9 mouse cellular contexts compared by ENCODE assay signal in the genomic region with DNA sequence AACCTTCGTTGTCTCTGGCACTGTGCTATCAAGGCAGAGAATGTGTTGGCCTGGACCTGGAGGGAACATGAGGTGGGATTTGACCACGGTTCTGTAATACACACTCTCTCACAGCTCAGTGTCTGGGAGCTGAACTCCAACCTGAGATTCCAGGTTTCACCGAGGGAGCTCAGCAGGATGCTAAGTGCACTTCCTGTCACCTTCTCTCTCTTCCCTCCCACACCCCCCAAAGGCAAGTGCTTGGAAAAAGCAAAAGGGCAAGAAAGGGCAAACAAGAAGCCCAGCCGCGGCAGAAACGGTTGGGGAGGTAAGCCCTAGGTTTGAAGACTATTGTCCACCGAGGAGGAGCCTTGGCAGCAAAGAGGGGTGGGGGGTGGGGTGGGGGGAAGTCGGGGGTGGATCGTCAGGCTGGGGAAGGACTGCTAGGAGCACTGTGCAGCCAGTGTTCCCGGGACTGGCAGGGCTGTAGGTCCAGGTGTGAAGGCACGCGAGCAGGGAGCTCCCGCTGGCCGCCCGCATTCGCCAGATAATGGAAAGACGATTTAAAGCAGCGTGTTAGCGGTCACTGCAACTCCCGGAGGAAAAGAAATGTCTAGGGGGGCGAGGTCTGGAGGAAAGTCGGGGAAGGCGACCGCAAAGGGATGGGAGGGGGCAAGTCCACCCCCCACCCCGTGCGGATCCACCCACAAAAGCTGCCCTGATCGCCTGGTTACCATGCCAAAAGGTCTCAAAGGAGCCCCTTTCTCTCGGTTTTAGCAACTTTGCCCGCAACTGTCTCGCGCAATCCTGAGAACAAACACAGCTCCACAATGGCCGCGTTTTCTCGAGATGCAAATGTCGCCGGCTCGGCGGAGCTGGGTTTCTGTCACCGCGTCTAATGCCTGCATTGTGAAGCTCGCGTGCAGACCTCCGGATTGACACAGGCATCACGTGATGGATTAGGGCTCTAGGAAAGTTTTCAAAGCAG. TPM values are rescaled to one million over a fixed set of nuclear protein-coding genes. Genes with fewer than 3 reads are reported as not detected.
DNase-seq lines count a peak whose midpoint lies in the region; ATAC-seq lines count a peak whose summit lies in the region.
"Had no signal": no experiment of that assay in that cellular context is flagged by ENCODE, and none has a peak within 500 bp of the region (broad histone marks: within the 10 kb centered on the region; RNA-seq: fewer than 3 reads in every experiment).

No protein-coding gene starts in this region.

- H3K36me3 ChIP-seq in heart, embryonic 11.5 days (ENCODE audit: control insufficient read depth, insufficient read depth, low read length) = no peaks in the 10 kb centered on the region
- H3K36me3 ChIP-seq in hindbrain, embryonic 11.5 days (ENCODE audit: control insufficient read depth, insufficient read depth, low read length) = no peaks in the 10 kb centered on the region
- H3K36me3 ChIP-seq in midbrain, embryonic 11.5 days (ENCODE audit: control insufficient read depth, insufficient read depth, low read length) = no peaks in the 10 kb centered on the region

- no peak for ATAC-seq in heart, embryonic 11.5 days (replicated peaks; ENCODE audit: insufficient number of reproducible peaks, low FRiP score, low TSS enrichment)
- ATAC-seq in hindbrain, embryonic 11.5 days (ENCODE audit: low FRiP score) = peak; percentile 58
- ATAC-seq in midbrain, embryonic 11.5 days (ENCODE audit: low FRiP score) = peak; percentile 74

- intact Hi-C loops in heart, postnatal 14 days (cut with DNase I) = no loop called here

- peak overlapping the region; percentile 42 for H3K4me3 ChIP-seq in heart, embryonic 11.5 days (ENCODE audit: low read depth, low read length)
- H3K4me3 ChIP-seq in hindbrain, embryonic 11.5 days (ENCODE audit: low read depth, low read length) = peak overlapping the region; percentile 42
- peak overlapping the region; percentile 30 for H3K4me3 ChIP-seq in midbrain, embryonic 11.5 days (ENCODE audit: low read depth, low read length)

- H3K4me2 ChIP-seq in heart, embryonic 11.5 days = peak overlapping the region; percentile 73
- peak overlapping the region; percentile 73 for H3K4me2 ChIP-seq in hindbrain, embryonic 11.5 days (replicated peaks; ENCODE audit: low read depth, low read length)
- peak overlapping the region; percentile 56 for H3K4me2 ChIP-seq in midbrain, embryonic 11.5 days

- under 1% methylated on average over 44 of the region's 44 CpGs for WGBS in heart, embryonic 11.5 days (ENCODE audit: insufficient replicate concordance)
- under 1% methylated on average over 44 of the region's 44 CpGs for whole genome bisulfite sequencing in hindbrain, embryonic 11.5 days
- under 1% methylated on average over 44 of the region's 44 CpGs for WGBS in midbrain, embryonic 11.5 days

- H3K9me3 ChIP-seq in heart, embryonic 11.5 days (replicated peaks; ENCODE audit: control insufficient read depth, low read length) = no peaks in the 10 kb centered on the region
- no peaks in the 10 kb centered on the region for H3K9me3 ChIP-seq in hindbrain, embryonic 11.5 days (ENCODE audit: control insufficient read depth, low read length)
- H3K9me3 ChIP-seq in midbrain, embryonic 11.5 days (ENCODE audit: control insufficient read depth, low read length) = peaks cover 3% of the 10 kb centered on the region; the same call in 1 of the 2 replicates

- H3K9ac ChIP-seq in heart, embryonic 11.5 days (ENCODE audit: low read depth, low read length) = 0 out of 2 replicates have a peak overlapping the region, but pooled peaks have one; percentile 39
- H3K9ac ChIP-seq in hindbrain, embryonic 11.5 days (ENCODE audit: low read depth, low read length) = peak overlapping the region; percentile 67
- H3K9ac ChIP-seq in midbrain, embryonic 11.5 days (ENCODE audit: low read length) = peak overlapping the region; percentile 40

- H3K27me3 ChIP-seq in heart, embryonic 11.5 days (ENCODE audit: control insufficient read depth, insufficient read depth, low read length) = peaks cover 68% of the 10 kb centered on the region
- H3K27me3 ChIP-seq in hindbrain, embryonic 11.5 days (ENCODE audit: control insufficient read depth, insufficient read depth, low read length) = peaks cover 24% of the 10 kb centered on the region
- peaks cover 34% of the 10 kb centered on the region for H3K27me3 ChIP-seq in midbrain, embryonic 11.5 days (ENCODE audit: control insufficient read depth, insufficient read depth, low read length)
- H3K27me3 ChIP-seq: CH12.LX had no signal

- no peak for DNase-seq in heart, postnatal 14 days
- DNase-seq in ZHBTc4 (ENCODE audit: low read depth, low spot score) = peak; percentile 25
- peak; percentile 82 for DNase-seq in hindbrain, embryonic 11.5 days (ENCODE audit: low spot score)
- peak; percentile 98 for DNase-seq in midbrain, embryonic 11.5 days (ENCODE audit: low spot score, missing footprints)
- no peak for DNase-seq in adrenal gland, postnatal 36 days
- no peak for DNase-seq in T-cell, adult 2 months (ENCODE audit: low spot score)
- DNase-seq in urinary bladder, postnatal 25 days (ENCODE audit: low spot score) = no peak

- H3K27ac ChIP-seq in heart, embryonic 11.5 days (ENCODE audit: low read depth, low read length) = no peak overlapping the region
- peak overlapping the region; percentile 72 for H3K27ac ChIP-seq in hindbrain, embryonic 11.5 days (ENCODE audit: low read depth, low read length)
- H3K27ac ChIP-seq in midbrain, embryonic 11.5 days (ENCODE audit: low read depth, low read length) = peak overlapping the region; percentile 72

- peaks cover 17% of the 10 kb centered on the region for H3K4me1 ChIP-seq in heart, embryonic 11.5 days (ENCODE audit: control insufficient read depth, insufficient read depth, low read length)
- peaks cover 19% of the 10 kb centered on the region for H3K4me1 ChIP-seq in hindbrain, embryonic 11.5 days (replicated peaks; ENCODE audit: control insufficient read depth, insufficient read depth, low read length)
- H3K4me1 ChIP-seq in midbrain, embryonic 11.5 days (ENCODE audit: control insufficient read depth, insufficient read depth, low read length) = peaks cover 39% of the 10 kb centered on the region

RNA-seq across cellular contexts. Expression of a gene that starts 2.6 kb away (rescaled TPM):
- 0.04 and 0.11 TPM in 2 replicates for polyA plus RNA-seq in heart, embryonic 11.5 days (2014; fragmentation: Nextera tagmentation; extraction: Ambion mirVana)
- total RNA-seq in heart, postnatal 14 days (2021) = under 1 TPM in 1 of 2 experiments, not detected in 1; 0.07 TPM
- polyA plus RNA-seq in hindbrain, embryonic 11.5 days (2014; fragmentation: Nextera tagmentation; extraction: Ambion mirVana) = 14.5 and 15.4 TPM in 2 replicates
- 32.8 and 37.5 TPM in 2 replicates for polyA plus RNA-seq in midbrain, embryonic 11.5 days (2014; fragmentation: Nextera tagmentation; extraction: Ambion mirVana)
- under 1 TPM in 1 of 2 experiments, not detected in 1; 0.07 TPM for total RNA-seq in adrenal gland, postnatal 36 days (2021)
- total RNA-seq: CH12.LX had no signal

Comparison
In these comparisons a context has a peak if more than half of its experiments do, and no peak if none do; other contexts are left out.
1. DNase-seq: peak in ZHBTc4 (single experiment), hindbrain, embryonic 11.5 days (single experiment) and midbrain, embryonic 11.5 days (single experiment); none in heart, postnatal 14 days (0 of 2), adrenal gland, postnatal 36 days (0 of 2), T-cell, adult 2 months (single experiment) and urinary bladder, postnatal 25 days (single experiment).
2. RNA of a gene that starts 2.6 kb away (polyA plus RNA-seq): 32.8 to 37.5 TPM in midbrain, embryonic 11.5 days and 14.5 to 15.4 TPM in hindbrain, embryonic 11.5 days; 0.04 to 0.11 TPM in heart, embryonic 11.5 days; every median in the first group is over 10 times any median in the second.
3. Peak in every context shown above with its lines, with median percentiles within 50 percentile points of each other: H3K4me2 ChIP-seq, H3K4me3 ChIP-seq and H3K9ac ChIP-seq.